Mouse (Mus musculus): ENCODE data around the gene Chpt1. TPM values are rescaled to one million over a fixed set of nuclear protein-coding genes. Genes with fewer than 3 reads are reported as not detected.

Gene Chpt1
- 1,361 TPM for polyA plus RNA-seq (2014; fragmentation: Illumina TruSeq; extraction: RNeasy Lipid Tissue Mini Kit (QIAGEN cat#74804); ENCODE audit: low replicate concordance)

GRCm38 (mm10) chr10:88503421-88504314 lies at the start of gene Chpt1:
Gene Chpt1, minus strand, starts transcription at chr10:88504073.

GRCm38 (mm10) chr10:88459502-88459992 lies 44.3 kb downstream of the Chpt1 start, which contains the start of gene Sycp3:
Gene Sycp3, plus strand, starts transcription at chr10:88459569.

Other genes with a start within 250 kb of the Chpt1 start
- gene Dram1, start 125.0 kb downstream of the Chpt1 start, polyA plus RNA-seq (2014; fragmentation: Illumina TruSeq; extraction: RNeasy Lipid Tissue Mini Kit (QIAGEN cat#74804); ENCODE audit: low replicate concordance): 6.2 TPM
- 33.8 TPM for gene Gnptab, start 124.9 kb downstream of the Chpt1 start, polyA plus RNA-seq (2014; fragmentation: Illumina TruSeq; extraction: RNeasy Lipid Tissue Mini Kit (QIAGEN cat#74804); ENCODE audit: low replicate concordance)
- gene Sycp3, start 44.5 kb downstream of the Chpt1 start, polyA plus RNA-seq (2014; fragmentation: Illumina TruSeq; extraction: RNeasy Lipid Tissue Mini Kit (QIAGEN cat#74804); ENCODE audit: low replicate concordance): 1.2 TPM
- gene Mybpc1, start 101.1 kb upstream of the Chpt1 start, polyA plus RNA-seq (2014; fragmentation: Illumina TruSeq; extraction: RNeasy Lipid Tissue Mini Kit (QIAGEN cat#74804); ENCODE audit: low replicate concordance): not detected
- gene Spic, start 180.9 kb upstream of the Chpt1 start, polyA plus RNA-seq (2014; fragmentation: Illumina TruSeq; extraction: RNeasy Lipid Tissue Mini Kit (QIAGEN cat#74804); ENCODE audit: low replicate concordance): not detected
- gene Arl1, start 226.8 kb upstream of the Chpt1 start, polyA plus RNA-seq (2014; fragmentation: Illumina TruSeq; extraction: RNeasy Lipid Tissue Mini Kit (QIAGEN cat#74804); ENCODE audit: low replicate concordance): 460 TPM